Mouse (Mus musculus) embryonic stem cell, embryonic (primary cell): ENCODE measurements around the gene Mlh3.

Experiments
- CTCF ChIA-PET, 4 experiments: fragments of 300-600 bp in 2 of 4; fragments of 350-600 bp in 2 of 4; sonication (Branson Sonifier 250); formaldehyde crosslinking; loops; one replicate each; lab custom pipeline; 2022; ENCODE audit warnings: inconsistent platforms in 2 of 4; lab: Charles Lee
- POLR2A ChIA-PET, 4 experiments: fragments of 300-600 bp in 2 of 4; fragments of 350-600 bp in 2 of 4; sonication (Branson Sonifier 250); formaldehyde crosslinking; loops; one replicate each; lab custom pipeline; 2022; ENCODE audit warnings: antibody characterized with exemption in 4 of 4, inconsistent platforms in 1 of 4; lab: Charles Lee

Gene Mlh3

GRCm38 (mm10) chr12:85289157-85290000, 19.0 kb upstream of the Mlh3 start:
- ChIA-PET CTCF (interaction anchor here (0.6 to 5.3 kb wide), 12 partner anchors 16 to 1489 kb away, joined by 3 to 47 read pairs (median 8); partner anchors contain the start of gene Mlh3 (in 1 of the 4)), POLR2A (interaction anchor here (0.9 to 5.1 kb wide), 20 partner anchors 8 to 196 kb away, joined by 3 to 56 read pairs (median 6); partner anchors contain the start of genes Mlh3 (in 2 of the 4), Rps6kl1 (in 2 of the 4) and Eif2b2 (in 1 of the 4))

DNA sequence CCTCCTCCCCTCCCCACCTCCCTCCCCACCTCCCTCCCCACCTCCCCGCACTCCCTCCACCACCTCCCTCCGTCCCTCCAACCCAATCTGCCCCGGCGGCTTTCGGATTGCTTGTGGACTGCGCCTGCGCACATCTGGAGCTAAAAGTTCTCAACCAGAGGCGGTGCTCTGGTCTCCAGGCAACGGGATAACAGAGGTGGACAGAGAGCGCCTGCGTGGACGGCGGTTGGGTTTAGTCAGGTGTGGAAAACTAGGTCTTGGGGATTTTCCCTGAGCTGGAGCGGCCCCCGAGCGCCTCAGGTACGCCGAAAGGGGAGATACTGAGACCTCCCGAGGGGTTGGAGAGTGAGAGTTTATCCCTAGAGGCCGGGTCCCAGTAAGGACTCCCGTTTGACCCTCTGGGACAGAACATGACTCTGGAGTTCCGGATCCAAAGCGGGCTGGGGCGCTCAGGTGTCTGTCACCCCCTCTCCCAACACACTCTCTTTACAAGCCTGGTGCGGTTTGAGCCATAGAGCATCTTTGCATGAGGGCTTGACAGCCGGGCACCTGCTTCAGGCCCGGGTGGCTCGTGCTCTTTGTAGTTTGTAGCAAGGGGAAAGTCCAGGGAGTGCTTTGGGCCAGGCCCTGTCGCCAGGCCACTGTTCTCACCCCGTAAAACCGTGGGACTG, 18.2 kb upstream of the Mlh3 start, which contains the start of gene Zc2hc1c:
Zc2hc1c (plus strand) TSS at position 106 of the 671 bp plus-strand sequence.
- ChIA-PET POLR2A (interaction anchor here (0.5 to 5.1 kb wide), 61 partner anchors 8 to 1707 kb away, joined by 3 to 56 read pairs (median 4); partner anchors contain the start of genes Mlh3 (in 3 of the 4), Rps6kl1 (in 2 of the 4) and Fos (in 1 of the 4)), CTCF (interaction anchor here (0.6 to 5.3 kb wide), 27 partner anchors 8 to 1490 kb away, joined by 3 to 47 read pairs (median 5); partner anchors contain the start of genes Mlh3 (in 2 of the 4), Eif2b2 (in 1 of the 4) and Rps6kl1 (in 1 of the 4))

DNA sequence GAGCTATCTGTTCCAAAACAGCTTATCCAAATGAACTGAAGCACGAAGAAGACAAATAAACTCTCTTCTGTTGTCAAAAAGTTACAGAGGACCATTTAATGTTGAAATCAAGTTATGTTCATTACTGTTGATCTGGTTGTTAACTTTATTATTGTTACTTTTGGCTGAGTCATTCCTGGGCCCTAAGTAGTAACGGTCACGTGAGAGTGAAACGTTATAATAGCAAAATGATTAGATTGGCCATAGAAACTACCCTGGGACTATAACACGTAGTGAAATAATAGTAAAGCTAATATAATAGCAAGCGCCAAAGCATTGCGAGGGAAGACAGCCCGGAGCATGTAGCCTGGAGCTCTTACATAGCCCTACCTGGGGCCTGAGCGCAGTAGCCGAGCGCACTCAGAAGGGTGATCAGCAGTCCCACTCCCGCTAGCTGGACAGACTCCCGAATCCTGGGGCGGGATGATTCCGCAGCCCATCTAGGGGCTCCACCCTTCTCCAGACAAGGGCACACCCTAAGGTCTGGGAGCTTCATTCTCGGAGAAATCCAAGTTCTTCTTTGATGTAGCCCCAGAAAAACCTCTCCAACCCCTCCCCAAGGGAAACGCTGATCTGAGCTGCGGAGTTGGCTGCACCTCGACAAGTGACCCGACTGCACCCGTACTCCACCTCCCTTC, 17.5 kb upstream of the Mlh3 start, which contains the start of gene Acyp1:
Acyp1 (minus strand) TSS at position 630 of the 677 bp plus-strand sequence.
- POLR2A ChIA-PET: interaction anchor here (0.5 to 5.1 kb wide), 68 partner anchors 8 to 1706 kb away, joined by 3 to 56 read pairs (median 4); partner anchors contain the start of genes Mlh3 (in 3 of the 4), Rps6kl1 (in 3 of the 4) and Fos (in 1 of the 4)
- CTCF ChIA-PET: interaction anchor here (0.6 to 5.3 kb wide), 32 partner anchors 8 to 1636 kb away, joined by 3 to 47 read pairs (median 5); partner anchors contain the start of genes Mlh3 (in 2 of the 4), Eif2b2 (in 1 of the 4) and Rps6kl1 (in 1 of the 4)

DNA sequence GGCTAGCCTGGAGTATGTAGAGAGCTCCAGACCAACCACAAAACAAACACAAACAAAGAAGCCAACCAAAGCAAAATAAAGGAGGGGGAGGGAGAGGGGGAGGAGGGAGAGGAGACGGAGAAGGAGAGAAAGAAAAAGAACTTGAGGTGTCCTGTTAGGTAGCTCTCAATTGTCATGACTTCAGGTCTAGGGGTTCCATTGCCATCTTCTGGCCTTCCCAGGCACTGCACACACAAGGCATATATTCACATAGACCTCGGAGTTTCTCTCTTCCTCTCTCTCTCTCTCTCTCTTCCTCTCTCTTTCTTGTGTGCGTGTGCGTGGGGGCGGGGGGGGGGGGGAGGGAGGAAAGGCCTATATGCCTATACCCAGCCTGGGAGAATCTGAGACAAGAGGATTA, 16.5 kb upstream of the Mlh3 start:
- POLR2A ChIA-PET: interaction anchor here (0.6 to 5.1 kb wide), 32 partner anchors 10 to 715 kb away, joined by 3 to 56 read pairs (median 4); partner anchors contain the start of genes Mlh3 (in 2 of the 4), Eif2b2 (in 1 of the 4) and Rps6kl1 (in 1 of the 4)
- CTCF ChIA-PET: interaction anchor here (0.5 to 5.3 kb wide), 65 partner anchors 12 to 1152 kb away, joined by 3 to 47 read pairs (median 5); partner anchors contain the start of genes Eif2b2 (in 1 of the 4), Mlh3 (in 1 of the 4) and Rps6kl1 (in 1 of the 4)

DNA sequence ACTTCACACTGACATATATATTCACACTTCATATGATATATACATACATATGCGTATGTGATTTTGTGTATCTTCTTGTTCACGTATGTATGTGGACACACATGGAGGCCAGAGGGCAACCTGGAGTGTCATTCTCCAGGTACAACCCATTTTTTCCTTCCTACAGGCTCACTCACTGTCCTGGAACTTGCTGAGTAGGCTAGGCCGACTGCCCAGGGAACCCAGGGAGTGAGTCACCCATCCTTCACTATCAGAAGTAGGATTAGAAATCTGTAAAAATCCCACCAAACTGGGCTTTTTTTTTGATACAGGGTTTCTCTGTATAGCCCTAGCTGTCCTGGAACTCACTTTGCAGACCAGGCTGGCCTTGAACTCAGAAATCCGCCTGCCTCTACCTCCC, 14.6 kb upstream of the Mlh3 start:
- CTCF ChIA-PET: interaction anchor here in 2 of 4 experiments (0.5 to 0.7 kb wide), 3 partner anchors 11 to 1498 kb away, joined by 3 to 10 read pairs (median 5); no protein-coding TSS in a partner anchor

DNA sequence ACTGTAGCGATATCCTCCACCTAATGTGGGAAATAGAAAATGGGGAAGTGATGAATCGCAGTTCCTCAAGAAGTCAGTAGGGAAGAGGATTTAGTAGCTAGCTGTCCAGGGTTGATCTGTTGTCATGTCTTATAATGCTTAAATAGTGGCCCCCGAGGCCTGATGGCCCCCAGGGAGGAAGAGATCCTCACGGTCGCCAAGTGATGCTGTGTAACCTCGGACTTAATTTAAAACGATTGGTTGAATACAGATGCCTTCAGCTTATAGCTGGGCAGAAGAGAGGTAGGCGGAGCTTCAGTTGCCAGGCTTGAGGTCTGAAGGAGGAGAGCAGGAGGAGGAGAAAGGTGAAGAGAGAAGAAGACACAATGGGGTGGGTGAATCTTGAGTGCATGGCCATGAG, 13.9 kb upstream of the Mlh3 start:
- CTCF ChIA-PET: interaction anchor here in 2 of 4 experiments (0.7 to 1.0 kb wide), 2 partner anchors 21 to 23 kb away, joined by 3 to 4 read pairs; no protein-coding TSS in a partner anchor
- POLR2A ChIA-PET: interaction anchor here in 2 of 4 experiments (0.6 to 4.8 kb wide), 5 partner anchors 8 to 133 kb away, joined by 3 to 43 read pairs (median 6); partner anchors contain the start of genes Mlh3 (in 2 of the 2) and Rps6kl1 (in 1 of the 2)

More for the DNA sequence above, 14.6 kb upstream of the Mlh3 start:
- POLR2A ChIA-PET: interaction anchor here in 2 of 4 experiments (0.6 to 4.8 kb wide), 8 partner anchors 9 to 659 kb away, joined by 3 to 43 read pairs (median 3); partner anchors contain the start of genes Mlh3 (in 2 of the 2), Rps6kl1 (in 1 of the 2) and Vrtn (in 1 of the 2)

GRCm38 (mm10) chr12:85281756-85282155, 11.4 kb upstream of the Mlh3 start:
- CTCF ChIA-PET: interaction anchor here in 1 of 4 experiments (1.1 kb wide), 1 partner anchor 636 kb away, joined by 3 read pairs; no protein-coding TSS in a partner anchor
- POLR2A ChIA-PET: interaction anchor here in 2 of 4 experiments (1.0 to 3.5 kb wide), 6 partner anchors 12 to 172 kb away, joined by 3 to 40 read pairs (median 3); partner anchors contain the start of genes Mlh3 (in 1 of the 2) and Rps6kl1 (in 1 of the 2)

DNA sequence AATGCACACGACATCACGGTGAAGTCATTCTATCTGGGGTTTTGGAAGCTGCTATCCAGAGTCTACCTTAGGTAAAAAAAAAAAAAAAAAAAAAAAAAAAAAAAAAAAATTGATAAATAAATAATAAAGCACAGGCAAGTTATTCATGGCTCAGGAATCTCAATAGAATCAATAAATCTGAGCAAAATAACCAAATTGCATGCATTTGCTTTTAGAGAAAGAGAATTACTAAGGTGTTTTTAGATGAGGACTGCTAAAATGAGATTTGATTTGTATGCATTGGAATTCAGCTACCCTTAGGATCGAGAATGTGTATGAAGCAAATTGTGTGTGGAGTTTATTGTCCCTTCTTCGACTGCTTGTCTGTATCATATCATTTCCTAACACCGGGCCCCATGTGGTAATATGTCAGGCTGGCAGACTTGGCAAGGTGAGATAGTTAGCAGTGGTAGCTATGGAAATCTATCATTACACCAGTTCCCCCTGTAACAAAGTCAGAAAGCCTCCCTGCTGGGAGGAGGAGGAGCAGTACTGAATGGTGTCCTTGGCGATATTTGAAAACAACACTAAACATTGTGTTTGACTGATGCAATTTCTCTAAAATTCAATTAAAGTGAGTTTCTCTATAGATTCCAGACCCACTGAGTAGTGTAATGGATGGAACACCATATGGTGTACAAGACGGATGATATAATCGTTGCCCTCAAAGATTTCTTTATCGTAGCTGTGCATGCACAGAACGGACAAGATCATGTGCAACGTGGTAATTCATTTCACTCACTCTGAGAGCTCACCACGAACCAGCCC, 10.6 kb upstream of the Mlh3 start:
- ChIA-PET POLR2A (interaction anchor here (0.6 to 3.5 kb wide), 44 partner anchors 7 to 976 kb away, joined by 3 to 40 read pairs (median 4); partner anchors contain the start of genes Acyp1 (in 3 of the 4), Mlh3 (in 3 of the 4), Zc2hc1c (in 3 of the 4) and Eif2b2 (in 2 of the 4)), CTCF (interaction anchor here (0.7 to 1.6 kb wide), 11 partner anchors 7 to 664 kb away, joined by 3 to 11 read pairs (median 4); partner anchors contain the start of genes Abcd4 (in 1 of the 4), Acyp1 (in 1 of the 4), Mlh3 (in 1 of the 4) and Zc2hc1c (in 1 of the 4))

DNA sequence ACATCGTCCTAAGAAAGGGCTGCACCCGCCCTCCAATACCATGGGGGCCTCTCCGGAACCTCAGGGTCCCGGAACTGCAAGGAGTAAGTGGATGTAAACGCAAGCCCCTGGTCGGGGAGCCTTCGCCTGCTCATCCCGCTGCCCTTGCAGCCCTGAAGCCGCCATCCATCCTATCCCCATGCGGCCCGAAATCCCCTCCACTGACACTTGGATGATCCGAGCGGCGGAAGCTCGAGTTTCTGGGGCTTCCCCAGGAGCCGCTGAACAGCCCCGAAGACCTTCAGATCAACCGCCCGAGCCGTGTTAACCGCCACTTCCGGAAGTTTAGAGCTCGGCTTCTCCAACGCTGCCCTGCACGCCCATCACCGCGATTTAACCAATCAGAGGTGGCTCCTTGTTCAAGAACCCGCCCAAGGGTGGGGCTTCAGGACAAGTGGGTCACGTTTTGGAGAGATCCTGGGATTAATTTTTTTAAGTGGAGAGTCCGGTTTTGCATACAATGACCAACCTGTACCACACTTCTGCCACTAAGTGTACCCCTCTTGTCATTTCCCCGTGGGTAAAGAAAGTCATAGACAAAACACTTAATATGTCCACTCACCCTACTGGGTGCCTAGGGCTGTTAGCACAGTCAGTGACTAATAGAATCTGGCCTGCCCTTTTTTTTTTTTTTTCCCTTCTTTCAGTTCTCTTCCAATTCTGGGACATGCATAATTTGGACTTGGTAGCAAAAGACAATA, 9.9 kb upstream of the Mlh3 start:
- POLR2A ChIA-PET: interaction anchor here (0.5 to 3.5 kb wide), 43 partner anchors 8 to 975 kb away, joined by 3 to 40 read pairs (median 4); partner anchors contain the start of genes Acyp1 (in 3 of the 4), Mlh3 (in 3 of the 4), Zc2hc1c (in 3 of the 4) and Eif2b2 (in 2 of the 4)
- CTCF ChIA-PET: interaction anchor here (0.6 to 1.6 kb wide), 13 partner anchors 8 to 1055 kb away, joined by 3 to 11 read pairs (median 4); partner anchors contain the start of genes Abcd4 (in 1 of the 4), Acyp1 (in 1 of the 4), Mlh3 (in 1 of the 4) and Zc2hc1c (in 1 of the 4)

DNA sequence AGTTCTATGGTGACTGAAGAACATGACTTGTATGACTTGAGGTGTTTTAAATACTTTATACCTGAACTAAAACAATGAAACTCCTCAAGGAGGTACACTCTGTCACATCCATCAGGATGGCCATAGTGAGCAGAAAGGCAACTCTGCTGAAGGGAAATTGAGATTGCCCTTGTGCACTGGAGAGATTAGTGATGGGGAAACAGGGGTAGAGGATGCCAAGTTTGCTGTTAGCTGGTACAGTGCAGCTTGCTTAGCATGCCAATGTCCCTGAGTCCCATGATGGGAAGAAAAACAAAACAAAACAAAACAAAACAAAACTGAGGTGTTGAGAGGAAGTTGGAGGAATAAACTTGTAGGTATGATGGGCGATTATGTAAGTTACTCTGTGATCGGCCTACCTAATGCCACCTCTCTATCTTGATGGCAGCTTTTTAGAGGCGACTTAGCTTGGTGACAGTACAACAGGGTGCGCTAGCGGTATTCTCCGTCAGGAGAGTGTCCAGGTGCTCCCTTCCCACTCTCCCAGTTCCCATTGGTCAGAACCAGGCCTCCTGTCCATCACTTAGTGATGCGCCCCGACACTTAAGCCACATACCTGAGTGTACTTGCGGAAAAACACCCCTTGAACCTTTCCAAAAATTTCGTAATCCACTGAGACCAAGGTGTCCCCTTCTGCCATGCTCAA, 9.1 kb upstream of the Mlh3 start:
- ChIA-PET POLR2A (interaction anchor here (0.5 to 3.5 kb wide), 32 partner anchors 8 to 283 kb away, joined by 3 to 40 read pairs (median 5); partner anchors contain the start of genes Acyp1 (in 3 of the 4), Mlh3 (in 3 of the 4), Zc2hc1c (in 3 of the 4) and Eif2b2 (in 2 of the 4)), CTCF (interaction anchor here in 3 of 4 experiments (0.6 to 1.6 kb wide), 6 partner anchors 9 to 1054 kb away, joined by 3 to 6 read pairs (median 5); partner anchors contain the start of genes Acyp1 (in 1 of the 3) and Zc2hc1c (in 1 of the 3))

DNA sequence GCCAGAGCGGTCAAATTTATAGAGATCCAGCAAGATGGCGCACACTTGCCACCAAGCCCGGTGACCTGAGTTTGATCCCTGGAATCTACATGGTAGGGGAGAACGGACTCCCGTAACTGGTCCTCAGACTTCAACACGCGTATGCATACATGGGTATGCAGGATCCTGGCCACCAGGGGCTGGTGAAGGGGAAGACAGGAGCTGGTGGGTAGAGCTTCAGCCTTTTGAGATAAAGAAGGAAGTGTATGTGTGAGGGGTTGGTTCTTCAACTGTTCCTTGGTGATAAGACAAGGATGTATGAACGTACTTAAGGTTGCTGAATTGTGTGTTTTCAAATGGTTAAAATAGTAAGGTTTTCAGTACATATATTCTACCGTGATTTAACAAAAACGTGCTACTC, 8.5 kb upstream of the Mlh3 start:
- ChIA-PET POLR2A (interaction anchor here in 3 of 4 experiments (0.8 to 3.5 kb wide), 9 partner anchors 9 to 139 kb away, joined by 4 to 40 read pairs (median 7); partner anchors contain the start of genes Acyp1 (in 3 of the 3), Zc2hc1c (in 3 of the 3), Eif2b2 (in 2 of the 3) and Mlh3 (in 2 of the 3)), CTCF (no interaction called here)

- POLR2A ChIA-PET: interaction anchor here in 1 of 4 experiments (0.6 to 1.4 kb wide), 5 partner anchors 8 to 29 kb away, joined by 3 to 4 read pairs (median 3); partner anchors contain the start of genes Acyp1 and Zc2hc1c
- CTCF ChIA-PET: interaction anchor here in 1 of 4 experiments (1.3 kb wide), 1 partner anchor 29 kb away, joined by 4 read pairs; no protein-coding TSS in a partner anchor
These were observed 5.9 kb upstream of the Mlh3 start for GRCm38 (mm10) chr12:85276273-85276672.

DNA sequence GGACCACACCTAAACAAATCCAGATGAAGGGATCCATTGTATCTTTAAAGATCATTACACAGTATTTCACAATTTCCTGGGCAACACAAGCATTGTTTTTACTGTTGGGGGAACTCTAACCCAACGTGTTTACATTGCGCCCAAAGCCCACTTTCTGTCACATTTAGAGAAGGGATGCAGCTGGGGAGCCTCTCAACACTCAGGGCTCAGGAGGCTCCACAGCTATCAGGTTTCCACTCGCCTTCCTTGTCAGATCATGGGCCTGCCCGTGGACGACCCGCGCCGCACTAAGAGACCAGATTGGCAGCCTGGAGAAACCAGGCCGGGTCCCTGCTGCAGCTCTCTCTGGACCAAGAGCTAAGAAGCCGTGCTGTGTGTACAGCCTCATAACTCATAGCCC, 3.1 kb upstream of the Mlh3 start:
- CTCF ChIA-PET: interaction anchor here (0.6 to 2.0 kb wide), 10 partner anchors 12 to 218 kb away, joined by 3 to 13 read pairs (median 5); partner anchors contain the start of genes Acyp1 (in 2 of the 4) and Zc2hc1c (in 2 of the 4)
- POLR2A ChIA-PET: interaction anchor here in 2 of 4 experiments (0.7 to 5.7 kb wide), 18 partner anchors 8 to 200 kb away, joined by 3 to 56 read pairs (median 4); partner anchors contain the start of genes Acyp1 (in 2 of the 2), Zc2hc1c (in 2 of the 2), Fos (in 1 of the 2) and Rps6kl1 (in 1 of the 2)
